Mouse (Mus musculus) C2C12 (cell line): ENCODE data around the gene Rasl11b. TPM values are rescaled to one million over a fixed set of nuclear protein-coding genes. Genes with fewer than 3 reads are reported as not detected.
A peak's percentile ranks its signal among the peaks of the same experiment; 100 is the strongest.

ENCODE experiments used
- H3K27me3 ChIP-seq: one replicate; pipeline ENCODE4 v1.6.1; 2011; ENCODE audit not compliant: control insufficient read depth, insufficient read depth, insufficient read length
- H3K36me3 ChIP-seq: one replicate; pipeline ENCODE4 v1.6.1; 2011; ENCODE audit not compliant: control insufficient read depth, insufficient read depth
- H3K4me3 ChIP-seq: one replicate; pipeline ENCODE4 v1.5.1; 2011; ENCODE audit warnings: mild to moderate bottlenecking, control low read depth; ENCODE audit not compliant: poor library complexity, insufficient read depth, severe bottlenecking
- H3K79me2 ChIP-seq: one replicate; pipeline ENCODE4 v1.6.1; 2011; ENCODE audit not compliant: control insufficient read depth, insufficient read depth
- H3K79me3 ChIP-seq: one replicate; pipeline ENCODE4 v1.6.1; 2011; ENCODE audit warnings: low read depth, control low read depth
- H3ac ChIP-seq: one replicate; pipeline ENCODE3; 2011; ENCODE audit warnings: low read depth; ENCODE audit not compliant: control insufficient read depth, insufficient read length
- CEBPB ChIP-seq: IDR thresholded peaks from one replicate; pipeline ENCODE4 v1.6.1; 2011; ENCODE audit warnings: low read depth, mild to moderate bottlenecking, control low read depth, moderate library complexity
- CTCF ChIP-seq: IDR thresholded peaks from one replicate; pipeline ENCODE4 v1.5.1; 2011; ENCODE audit not compliant: control insufficient read depth, insufficient read depth, insufficient read length
- FOSL1 ChIP-seq: IDR thresholded peaks from one replicate; pipeline ENCODE4 v1.8.0; 2011; ENCODE audit warnings: mild to moderate bottlenecking, low read length; ENCODE audit not compliant: poor library complexity, insufficient read depth, severe bottlenecking
- MAX ChIP-seq: IDR thresholded peaks from one replicate; pipeline ENCODE4 v1.6.1; 2011; ENCODE audit warnings: mild to moderate bottlenecking, control low read depth
- MYOD1 ChIP-seq: IDR thresholded peaks from one replicate; pipeline ENCODE4 v1.6.1; 2011; ENCODE audit warnings: low read depth; ENCODE audit not compliant: control insufficient read depth, insufficient read length
- MYOG ChIP-seq: IDR thresholded peaks from one replicate; pipeline ENCODE4 v1.6.1; 2011; ENCODE audit not compliant: control insufficient read depth, insufficient read length; ENCODE audit errors: extremely low read depth
- USF1 ChIP-seq: IDR thresholded peaks from one replicate; pipeline ENCODE4 v1.6.1; 2011; ENCODE audit warnings: low read depth, mild to moderate bottlenecking, control low read depth, moderate library complexity
- polyA plus RNA-seq: library from polyadenylated mRNA; unstranded; fragments of >200 nt; fragmentation: generic; extraction: Trizol; gene quantifications from one replicate; pipeline ENCODE4 v1.2.1, GENCODE M21; 2012; ENCODE audit warnings: missing spikeins

Rasl11b gene
- polyA plus RNA-seq, 1 experiment, result 4.8 TPM

GRCm38 (mm10) chr5:74195614-74196306 lies 674 bp downstream of the Rasl11b start:
- H3K27me3 ChIP-seq, result no peaks in the 10 kb centered on the region
- H3ac ChIP-seq, result peak overlapping the region; percentile 91
- H3K4me3 ChIP-seq, result peak overlapping the region; percentile 30
- H3K36me3 ChIP-seq, result no peaks in the 10 kb centered on the region
- H3K79me2 ChIP-seq, result no peaks in the 10 kb centered on the region
- no peaks in the 10 kb centered on the region for H3K79me3 ChIP-seq
- no peak for TF ChIP-seq CEBPB
- TF ChIP-seq USF1, result no peak
- TF ChIP-seq MAX, result no peak
- no peak for TF ChIP-seq CTCF
- TF ChIP-seq FOSL1, result no peak
- no peak for TF ChIP-seq MYOG
- TF ChIP-seq MYOD1, result no peak

DNA sequence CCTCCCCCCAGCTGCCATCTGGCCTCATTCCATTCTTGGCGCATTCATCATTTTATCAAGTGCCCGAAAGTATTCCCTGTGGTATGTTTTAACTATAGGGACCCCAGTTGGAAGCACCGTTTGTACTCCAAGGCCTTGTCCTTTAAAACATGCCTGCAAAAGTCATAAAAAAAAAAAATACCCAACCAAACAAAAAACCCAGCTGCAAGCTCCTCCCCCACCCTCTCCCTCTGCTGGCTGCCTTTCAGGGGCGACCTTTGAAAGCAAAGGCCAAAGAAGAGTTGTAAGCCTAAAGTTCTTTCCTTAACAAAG lies 1.2 kb downstream of the Rasl11b start:
- Histone ChIP-seq H3K27me3 (no peaks in the 10 kb centered on the region), H3K79me3 (no peaks in the 10 kb centered on the region), H3K4me3 (no peak overlapping the region), H3ac (no peak overlapping the region), H3K79me2 (no peaks in the 10 kb centered on the region), H3K36me3 (no peaks in the 10 kb centered on the region)
- TF ChIP-seq MAX (no peak), CTCF (no peak), MYOG (no peak), USF1 (no peak), CEBPB (no peak), MYOD1 (no peak), FOSL1 (no peak)

DNA sequence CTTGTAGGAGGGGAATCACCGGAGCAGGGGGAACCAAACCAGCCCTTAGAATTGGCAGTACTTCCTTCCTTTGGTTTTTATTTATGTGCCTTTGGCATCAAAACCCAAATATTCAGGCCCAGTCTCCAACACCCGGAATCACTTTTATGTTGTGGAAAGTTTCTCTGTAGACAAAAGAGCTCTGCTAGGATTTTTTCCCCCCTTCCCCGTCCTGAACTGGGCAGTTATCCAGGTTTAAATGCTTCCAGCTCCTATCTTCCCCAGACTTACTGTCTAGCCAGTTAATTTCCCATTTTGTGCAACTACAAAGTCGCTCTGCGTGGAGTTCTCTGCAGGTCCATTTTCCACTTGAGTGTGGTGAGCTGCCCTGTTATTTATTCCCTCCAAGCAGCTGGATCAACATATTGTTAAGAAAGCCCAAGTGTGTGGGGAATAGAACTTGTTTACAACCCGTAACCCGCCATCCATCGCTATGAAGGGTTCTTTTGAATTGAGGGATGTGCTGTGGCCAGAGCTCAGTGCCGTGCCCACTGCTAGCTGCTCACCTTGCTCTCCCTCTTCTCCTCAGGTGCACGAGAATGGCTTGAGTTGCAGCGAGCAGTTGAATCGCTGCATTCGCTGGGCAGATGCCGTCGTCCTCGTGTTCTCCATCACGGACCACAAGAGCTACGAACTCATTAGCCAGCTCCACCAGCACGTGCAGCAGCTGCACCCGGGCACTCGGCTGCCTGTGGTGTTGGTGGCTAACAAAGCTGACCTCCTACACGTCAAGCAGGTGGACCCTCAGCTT lies 2.6 kb downstream of the Rasl11b start:
- Histone ChIP-seq H3K27me3 (no peaks in the 10 kb centered on the region), H3K4me3 (no peak overlapping the region), H3K79me2 (no peaks in the 10 kb centered on the region), H3ac (no peak overlapping the region), H3K79me3 (no peaks in the 10 kb centered on the region), H3K36me3 (no peaks in the 10 kb centered on the region)
- TF ChIP-seq FOSL1 (no peak), USF1 (no peak), CTCF (no peak), MAX (no peak)

GRCm38 (mm10) chr5:74198446-74198845 lies 3.4 kb downstream of the Rasl11b start:
- Histone ChIP-seq H3K79me3 (no peaks in the 10 kb centered on the region), H3K79me2 (no peaks in the 10 kb centered on the region), H3K36me3 (no peaks in the 10 kb centered on the region), H3K27me3 (no peaks in the 10 kb centered on the region), H3K4me3 (no peak overlapping the region), H3ac (no peak overlapping the region)
- TF ChIP-seq CTCF (no peak), MAX (no peak), USF1 (no peak), MYOG (no peak), CEBPB (no peak), MYOD1 (no peak), FOSL1 (no peak)

GRCm38 (mm10) chr5:74199793-74200192 lies 4.7 kb downstream of the Rasl11b start:
- Histone ChIP-seq H3K79me2 (no peaks in the 10 kb centered on the region), H3K79me3 (no peaks in the 10 kb centered on the region), H3K36me3 (no peaks in the 10 kb centered on the region), H3K27me3 (no peaks in the 10 kb centered on the region), H3ac (no peak overlapping the region), H3K4me3 (no peak overlapping the region)
- no peak for TF ChIP-seq MAX
- TF ChIP-seq USF1, result no peak
- TF ChIP-seq MYOD1, result no peak
- no peak for TF ChIP-seq FOSL1
- TF ChIP-seq CEBPB, result no peak
- TF ChIP-seq CTCF, result no peak
- no peak for TF ChIP-seq MYOG

- Histone ChIP-seq H3K79me3 (no peaks in the 10 kb centered on the region), H3ac (no peak overlapping the region), H3K4me3 (no peak overlapping the region), H3K27me3 (no peaks in the 10 kb centered on the region), H3K79me2 (no peaks in the 10 kb centered on the region), H3K36me3 (no peaks in the 10 kb centered on the region)
- no peak for TF ChIP-seq CTCF
Observed at GRCm38 (mm10) chr5:74200481-74200880, 5.4 kb downstream of the Rasl11b start.
